Mouse (Mus musculus) cortical plate, adult 2 months (tissue): ENCODE data around the gene Atp6v0a2.
"Not testable (repeated sequence)": the region's sequence is repeated elsewhere in the genome, so short reads cannot be mapped to it uniquely, and the experiment has no call there.

Source experiments
- CTCF ChIP-seq: fragments of 200-500 bp; IDR thresholded peaks from 2 replicates; pipeline ENCODE4 v1.5.1; 2011; ENCODE audit warnings: mild to moderate bottlenecking, control low read depth, low read length; ENCODE audit not compliant: insufficient read depth; ENCODE audit errors: extremely low read depth
- POLR2A ChIP-seq: fragments of 200-500 bp; IDR thresholded peaks from 2 replicates; pipeline ENCODE4 v1.6.1; 2011; ENCODE audit warnings: mild to moderate bottlenecking, low read length, control low read depth; ENCODE audit not compliant: insufficient read depth; ENCODE audit errors: extremely low read depth

GRCm38 (mm10) chr5:124599726-124600125, 28.6 kb upstream of the Atp6v0a2 start:
- TF ChIP-seq POLR2A, CTCF: not testable (repeated sequence)
